Mouse (Mus musculus): ENCODE results near the gene Sez6l2.
"Not testable (repeated sequence)": the region's sequence is repeated elsewhere in the genome, so short reads cannot be mapped to it uniquely, and the experiment has no call there.

Gene Sez6l2

DNA sequence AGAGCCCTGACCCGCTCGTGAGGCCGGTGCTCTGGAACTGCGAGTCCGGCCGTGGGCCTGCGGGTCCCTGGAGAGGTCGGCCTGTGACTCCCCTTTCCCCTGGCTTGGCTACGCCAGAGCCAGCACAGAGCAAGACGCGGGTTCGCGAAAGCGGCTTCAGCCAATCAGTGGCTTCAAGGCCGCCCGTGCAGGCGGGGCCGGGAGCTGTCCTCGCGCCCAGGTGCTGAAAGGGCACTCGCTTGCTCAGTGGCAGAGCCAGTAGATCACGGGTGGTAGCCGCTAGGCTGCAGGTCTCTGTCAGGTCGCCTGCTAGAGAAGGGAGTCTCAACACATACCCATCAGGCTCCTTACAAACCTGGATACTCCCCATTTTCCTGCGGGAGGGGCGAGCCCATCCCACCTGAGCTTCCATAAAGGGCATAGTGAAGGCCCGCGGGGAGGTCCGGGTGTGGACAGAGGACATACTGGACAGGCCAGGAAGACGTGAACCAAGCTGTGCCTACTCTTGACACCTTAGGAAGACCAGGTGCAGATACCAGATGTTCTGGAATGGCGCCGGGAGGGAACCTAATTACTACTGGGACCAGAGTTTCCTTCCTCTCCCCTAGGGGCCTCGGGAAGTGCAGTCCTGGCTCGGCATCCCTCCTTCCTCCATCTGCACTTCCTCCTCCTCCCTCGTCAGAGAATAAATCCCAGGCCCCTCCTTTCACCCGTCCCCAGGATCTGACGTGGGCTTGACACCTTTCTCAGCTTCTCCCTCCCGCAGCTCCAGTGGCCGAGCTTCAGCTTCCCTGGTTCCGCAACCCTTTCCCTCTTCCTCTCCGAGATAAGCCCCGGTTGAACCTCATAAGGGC is at the start of gene Sez6l2:
Sez6l2 (plus strand) TSS at position 771 of the 854 bp plus-strand sequence.
- DNase-seq: peak; percentile 87

DNA sequence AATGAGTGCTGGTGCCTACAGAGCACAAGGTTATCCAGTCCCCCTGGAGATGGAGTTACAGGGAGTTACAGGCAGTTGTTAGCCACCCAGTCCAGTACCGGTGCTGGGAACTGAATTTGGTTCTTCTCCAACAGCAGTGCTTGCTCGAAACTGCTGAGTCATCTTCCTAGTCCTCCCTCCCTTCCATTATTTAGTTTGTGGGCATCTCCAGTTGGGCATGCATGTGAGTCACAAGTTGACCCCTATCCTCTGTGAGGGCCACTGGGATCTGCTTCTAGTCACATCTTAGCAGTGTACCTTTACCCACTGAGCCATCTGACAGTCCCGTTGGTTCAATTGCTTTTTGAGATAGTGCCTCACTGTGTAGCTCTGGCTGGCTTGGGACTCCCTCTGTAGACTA is 44.8 kb upstream of the Sez6l2 start:
- no peak for DNase-seq

DNA sequence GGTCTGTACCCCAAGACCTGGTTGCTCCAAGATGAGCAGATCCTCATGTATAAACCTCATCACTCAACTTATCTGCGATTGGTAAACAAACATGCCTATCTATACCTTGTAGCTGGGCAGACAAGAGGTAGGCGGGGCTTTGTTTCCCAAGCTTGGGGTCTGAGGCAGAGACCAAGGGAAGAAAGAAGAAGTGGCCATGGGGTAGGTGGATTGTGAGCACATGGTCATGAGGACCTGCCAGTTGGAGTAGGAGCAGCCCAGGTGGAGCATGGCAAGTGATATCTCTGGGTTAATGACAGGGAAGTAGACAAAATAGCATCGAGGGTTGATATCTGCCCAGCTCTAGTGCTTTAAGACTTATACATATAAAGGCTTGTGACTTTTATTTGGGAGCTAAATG is 35.5 kb upstream of the Sez6l2 start:
- DNase-seq: no peak

DNA sequence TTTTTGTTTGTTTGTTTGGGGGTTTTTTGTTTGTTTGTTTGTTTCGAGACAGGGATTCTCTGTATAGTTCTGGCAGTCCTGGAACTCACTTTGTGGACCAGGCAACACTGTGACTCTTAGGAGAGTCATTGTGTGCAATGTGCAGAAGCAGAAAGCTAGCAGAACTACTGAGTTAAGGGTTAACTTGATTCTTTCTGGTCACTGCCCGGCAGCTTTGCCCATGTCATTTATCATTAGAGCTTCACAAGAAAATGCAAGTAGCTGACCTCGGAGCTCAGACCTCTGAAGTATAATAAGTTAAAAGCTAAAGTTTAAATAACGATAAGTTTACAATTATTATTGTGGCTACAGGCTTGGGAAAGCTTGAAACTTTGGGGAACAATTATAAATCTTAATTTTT is 32.0 kb upstream of the Sez6l2 start:
- not testable (repeated sequence) for DNase-seq

DNA sequence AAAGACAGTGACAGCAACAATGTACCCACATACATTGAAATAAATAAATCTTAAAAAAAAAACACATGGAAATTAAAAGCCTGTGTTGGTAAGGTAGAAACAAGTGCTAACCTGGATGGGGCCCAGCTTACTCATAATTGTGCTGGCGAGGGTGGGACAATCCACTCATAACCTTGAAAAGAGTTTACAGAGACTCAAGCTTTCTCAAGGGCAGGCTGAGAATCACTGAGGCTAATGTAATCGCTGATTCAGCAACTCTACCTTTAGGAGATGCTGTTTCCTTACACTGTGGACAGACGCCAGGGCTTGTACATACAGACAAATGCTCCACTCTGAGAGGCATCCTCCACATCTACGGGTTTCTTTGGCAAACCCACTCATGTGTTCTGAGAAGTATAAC is 30.4 kb upstream of the Sez6l2 start:
- DNase-seq: no peak

DNA sequence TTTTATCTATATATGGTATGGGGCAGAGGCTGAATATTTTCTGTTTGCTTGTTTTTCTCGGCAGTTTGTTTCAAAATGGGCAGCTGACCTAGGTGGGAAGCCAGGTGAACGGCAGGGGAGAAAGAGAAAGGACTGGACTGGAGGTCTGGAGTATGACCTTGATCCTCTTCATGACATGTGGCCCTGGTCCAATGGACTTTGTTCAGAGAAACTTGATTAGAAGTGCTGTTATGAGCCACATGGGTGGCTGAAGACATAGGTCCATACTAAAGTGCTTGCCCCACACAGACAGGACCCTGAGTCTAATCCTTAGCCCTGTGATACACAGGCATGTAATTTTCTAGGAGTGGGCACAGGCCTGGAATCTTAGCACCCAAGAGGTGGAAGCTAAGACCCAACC is 28.8 kb upstream of the Sez6l2 start:
- DNase-seq: no peak

DNA sequence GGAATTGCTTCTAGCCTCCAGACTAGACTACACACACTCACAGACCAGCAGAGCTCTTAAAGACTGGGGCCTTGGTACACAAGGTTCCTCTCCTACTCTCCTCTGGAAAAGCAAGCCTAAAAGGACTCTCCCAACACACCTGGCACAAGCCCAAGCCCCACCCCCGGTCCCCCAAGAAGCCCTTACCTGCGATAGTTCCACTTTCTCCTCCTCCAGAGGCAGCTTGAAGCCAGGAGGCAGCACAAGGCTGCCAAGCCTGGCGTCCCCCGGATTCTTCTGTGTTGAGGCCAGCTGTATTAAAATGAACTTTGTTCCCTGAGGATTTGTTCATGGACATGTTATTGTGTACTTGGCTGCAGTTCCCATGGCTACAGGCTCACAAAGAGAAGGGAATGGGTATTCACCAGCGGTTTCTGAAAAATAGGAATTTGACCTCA is 27.7 kb upstream of the Sez6l2 start, which contains the start of gene Tmem219:
Tmem219 (minus strand) TSS at position 294 of the 437 bp plus-strand sequence.
- DNase-seq: no peak

DNA sequence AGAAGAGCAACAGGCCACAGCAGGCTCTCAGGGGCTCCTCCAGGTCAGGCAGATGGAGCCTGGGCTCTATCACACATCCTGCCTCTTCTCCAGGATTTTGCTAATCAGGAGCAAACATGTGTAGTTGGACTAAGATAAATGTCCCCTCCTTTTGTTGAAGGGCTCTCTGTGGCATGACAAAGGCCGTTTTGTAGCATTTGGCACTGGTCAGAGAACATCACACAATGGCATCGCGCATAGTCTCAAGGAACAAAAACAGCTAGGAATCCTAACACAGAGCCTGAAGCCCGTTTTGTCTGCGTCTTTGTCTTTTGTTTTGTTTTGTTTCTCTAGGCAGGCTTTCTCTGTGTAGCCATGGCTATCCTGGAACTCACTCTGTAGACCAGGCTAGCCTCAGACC is 26.4 kb upstream of the Sez6l2 start:
- DNase-seq: no peak

DNA sequence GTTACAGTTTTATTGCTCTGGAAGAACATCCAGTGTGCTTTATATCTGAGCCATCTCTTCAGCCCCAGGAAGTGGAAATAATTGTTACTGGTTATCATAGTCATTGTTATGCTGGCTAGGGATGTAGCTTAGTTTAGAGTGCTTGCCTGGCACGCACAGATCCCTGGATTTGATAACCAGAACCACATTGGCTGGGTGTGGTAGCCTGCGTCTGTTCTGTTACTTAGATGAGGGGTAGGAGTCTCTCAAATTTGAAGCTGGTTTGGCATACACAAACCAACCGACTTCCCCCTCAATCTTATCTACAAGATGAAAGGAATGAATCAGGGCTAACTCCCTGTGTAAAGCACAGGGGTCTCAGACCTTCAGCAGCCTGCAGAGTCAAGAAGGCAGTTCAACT is 24.1 kb upstream of the Sez6l2 start:
- no peak for DNase-seq

DNA sequence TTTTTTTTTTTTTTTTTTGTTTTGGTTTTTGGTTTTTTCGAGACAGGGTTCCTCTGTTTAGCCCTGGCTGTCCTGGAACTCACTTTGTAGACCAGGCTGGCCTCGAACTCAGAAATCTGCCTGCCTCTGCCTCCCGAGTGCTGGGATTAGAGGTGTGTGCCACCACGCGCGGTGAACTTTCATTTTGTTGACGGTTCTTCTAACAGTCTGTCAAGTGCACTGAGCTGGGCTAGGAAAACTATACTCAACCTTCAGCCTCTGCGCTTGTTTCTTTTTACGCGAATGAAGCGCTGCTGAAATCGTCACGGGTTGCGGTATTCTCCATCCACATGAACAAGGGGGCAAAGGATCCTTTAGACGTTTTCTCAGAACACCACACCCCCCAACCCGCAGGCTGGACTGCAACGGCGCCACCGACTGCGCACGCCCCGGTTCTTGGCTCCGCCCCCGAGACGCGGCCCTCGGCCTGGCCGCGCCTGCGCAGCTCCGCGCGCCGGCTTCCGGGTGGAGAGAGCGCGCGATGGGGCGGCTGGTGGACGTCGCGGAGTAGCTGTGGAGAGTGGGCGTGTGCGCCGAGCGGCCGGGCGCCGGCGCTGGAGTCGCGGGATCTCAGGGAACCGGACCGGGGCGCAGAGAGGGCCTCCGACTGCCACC is 21.9 kb upstream of the Sez6l2 start, which contains the start of gene Kctd13:
Kctd13 (plus strand) TSS at position 496 of the 654 bp plus-strand sequence.
- peak; percentile 91 for DNase-seq

DNA sequence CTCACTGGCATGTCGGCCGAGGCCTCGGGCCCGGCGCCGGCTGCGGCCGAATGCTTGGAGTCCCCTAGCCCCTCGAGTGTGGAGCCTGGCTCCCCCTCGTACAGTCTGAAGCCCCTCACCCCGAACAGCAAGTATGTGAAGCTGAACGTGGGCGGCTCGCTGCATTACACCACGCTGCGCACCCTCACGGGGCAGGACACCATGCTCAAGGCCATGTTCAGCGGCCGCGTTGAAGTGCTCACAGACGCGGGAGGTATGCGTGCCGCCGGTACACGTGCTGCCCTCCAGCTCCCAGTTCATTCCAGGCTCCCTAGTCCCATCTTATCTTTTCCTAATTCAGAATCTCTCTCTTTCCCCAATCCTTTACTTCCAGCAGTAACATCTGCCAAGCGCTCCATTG is 21.3 kb upstream of the Sez6l2 start:
- no peak for DNase-seq

DNA sequence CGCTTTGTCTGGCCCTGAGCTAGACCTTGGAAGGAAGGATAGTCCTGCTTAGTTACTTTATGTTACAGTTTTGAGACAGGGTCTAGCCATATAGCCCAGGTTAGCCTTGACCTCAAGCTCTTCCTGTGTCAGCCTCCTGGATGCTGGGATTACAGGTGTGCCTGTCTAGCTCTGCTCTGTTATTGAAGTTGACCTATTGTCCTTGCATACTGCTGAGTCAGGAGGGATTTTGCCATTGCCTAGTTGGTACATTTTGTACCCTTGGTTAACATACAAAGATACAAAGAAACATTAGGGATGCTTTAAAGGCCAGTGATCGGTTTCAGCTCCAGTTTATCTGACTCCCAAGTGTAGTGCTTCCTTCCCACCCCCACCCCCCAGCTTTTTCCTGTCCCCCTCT is 17.7 kb upstream of the Sez6l2 start:
- no peak for DNase-seq

DNA sequence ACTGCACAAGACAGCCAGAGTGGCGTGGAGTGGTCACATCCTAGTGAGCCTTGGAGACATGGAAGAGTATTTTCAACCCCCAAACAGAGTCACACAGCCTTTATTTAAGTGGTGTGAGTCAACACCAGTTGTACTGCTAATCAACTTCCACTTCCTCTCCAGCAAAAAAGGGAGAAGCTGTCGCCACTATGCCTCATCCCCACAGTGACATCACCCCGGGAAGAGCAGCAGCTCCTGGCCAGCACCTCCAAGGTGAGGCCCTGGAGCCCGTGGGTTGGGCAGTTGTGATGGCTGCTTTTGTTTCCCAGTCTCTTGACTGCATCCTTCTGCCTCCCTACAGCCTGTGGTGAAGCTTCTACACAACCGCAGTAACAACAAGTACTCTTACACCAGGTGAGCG is 9.2 kb upstream of the Sez6l2 start:
- DNase-seq: no peak

DNA sequence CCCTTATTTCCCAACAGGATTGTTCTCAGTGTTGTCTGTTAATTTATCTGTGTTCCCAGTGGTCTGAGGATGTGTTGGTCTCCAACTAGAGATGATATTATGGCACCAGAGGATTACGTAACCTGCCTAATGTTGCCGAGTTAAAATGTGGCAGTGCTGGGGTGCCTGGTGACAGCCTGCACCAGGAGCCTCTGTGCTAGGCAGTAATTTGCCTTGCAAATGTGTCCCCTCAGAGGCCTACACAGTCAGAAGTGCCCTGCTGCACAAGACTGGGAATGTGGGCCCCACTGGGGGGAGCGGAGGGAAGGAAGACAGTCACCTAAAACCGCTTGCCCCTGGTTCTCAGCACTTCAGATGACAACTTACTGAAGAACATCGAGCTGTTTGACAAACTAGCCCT is 8.6 kb upstream of the Sez6l2 start:
- no peak for DNase-seq

DNA sequence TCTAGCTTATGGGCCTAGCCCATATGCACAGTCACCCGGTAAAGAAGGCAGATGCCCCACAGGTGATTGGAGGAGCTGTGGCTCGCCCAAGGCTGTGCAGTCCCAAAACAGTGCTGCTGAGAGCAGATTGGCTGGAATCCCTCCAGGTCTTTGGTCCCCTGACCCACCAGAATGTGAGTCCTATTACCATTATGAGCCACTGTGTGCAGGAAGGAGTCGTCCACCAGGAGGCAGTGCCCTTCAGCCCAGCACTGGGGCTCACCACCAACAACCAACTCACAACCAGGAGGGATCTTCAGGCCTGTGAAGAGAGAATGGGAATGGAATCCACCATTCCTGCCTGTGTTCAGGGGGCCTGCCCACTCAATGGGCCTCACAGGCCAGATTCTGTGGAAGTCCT is 3.8 kb upstream of the Sez6l2 start:
- peak; percentile 45 for DNase-seq

DNA sequence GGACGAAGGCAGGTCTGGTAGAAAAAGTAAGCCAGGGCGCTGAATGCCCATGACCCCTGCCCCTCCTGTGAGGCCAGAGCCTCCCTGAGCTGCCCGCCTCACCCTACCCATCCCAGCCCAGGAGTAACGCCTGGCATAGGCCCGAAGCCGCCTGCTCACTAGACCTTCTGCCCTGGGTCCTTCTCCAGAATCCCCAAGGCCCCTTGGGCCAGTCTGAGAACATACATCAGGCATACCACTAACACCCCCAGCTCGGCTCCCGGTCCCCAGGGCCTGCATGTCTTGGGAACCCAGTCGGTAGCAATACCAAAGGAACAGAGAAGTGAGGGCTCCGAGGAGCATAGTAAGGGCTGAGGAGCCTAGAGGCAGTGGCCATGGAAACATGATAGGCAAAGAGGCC is 1.7 kb upstream of the Sez6l2 start:
- no peak for DNase-seq

DNA sequence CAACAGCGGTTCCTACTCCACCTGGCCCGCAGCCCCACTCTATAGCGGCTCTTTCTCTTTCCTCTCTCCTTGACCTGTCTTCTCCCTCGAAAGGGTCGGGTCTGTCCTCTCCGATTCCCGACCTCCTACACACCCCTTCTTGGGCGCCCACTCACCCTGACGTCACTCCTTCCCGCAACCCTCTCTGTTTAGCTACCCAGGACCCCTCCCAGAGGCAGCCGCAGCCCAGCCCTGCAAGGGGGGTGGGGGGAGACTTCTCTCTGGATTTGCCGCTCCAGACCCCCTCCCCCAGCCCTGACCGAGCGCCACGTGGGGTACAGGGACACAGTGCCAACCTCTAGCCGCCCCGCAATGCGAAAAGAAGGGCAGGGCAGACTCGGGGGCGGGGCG is 965 bp upstream of the Sez6l2 start, which contains the start of gene Asphd1:
Asphd1 (minus strand) TSS at position 180 of the 390 bp plus-strand sequence.
- DNase-seq: no peak

DNA sequence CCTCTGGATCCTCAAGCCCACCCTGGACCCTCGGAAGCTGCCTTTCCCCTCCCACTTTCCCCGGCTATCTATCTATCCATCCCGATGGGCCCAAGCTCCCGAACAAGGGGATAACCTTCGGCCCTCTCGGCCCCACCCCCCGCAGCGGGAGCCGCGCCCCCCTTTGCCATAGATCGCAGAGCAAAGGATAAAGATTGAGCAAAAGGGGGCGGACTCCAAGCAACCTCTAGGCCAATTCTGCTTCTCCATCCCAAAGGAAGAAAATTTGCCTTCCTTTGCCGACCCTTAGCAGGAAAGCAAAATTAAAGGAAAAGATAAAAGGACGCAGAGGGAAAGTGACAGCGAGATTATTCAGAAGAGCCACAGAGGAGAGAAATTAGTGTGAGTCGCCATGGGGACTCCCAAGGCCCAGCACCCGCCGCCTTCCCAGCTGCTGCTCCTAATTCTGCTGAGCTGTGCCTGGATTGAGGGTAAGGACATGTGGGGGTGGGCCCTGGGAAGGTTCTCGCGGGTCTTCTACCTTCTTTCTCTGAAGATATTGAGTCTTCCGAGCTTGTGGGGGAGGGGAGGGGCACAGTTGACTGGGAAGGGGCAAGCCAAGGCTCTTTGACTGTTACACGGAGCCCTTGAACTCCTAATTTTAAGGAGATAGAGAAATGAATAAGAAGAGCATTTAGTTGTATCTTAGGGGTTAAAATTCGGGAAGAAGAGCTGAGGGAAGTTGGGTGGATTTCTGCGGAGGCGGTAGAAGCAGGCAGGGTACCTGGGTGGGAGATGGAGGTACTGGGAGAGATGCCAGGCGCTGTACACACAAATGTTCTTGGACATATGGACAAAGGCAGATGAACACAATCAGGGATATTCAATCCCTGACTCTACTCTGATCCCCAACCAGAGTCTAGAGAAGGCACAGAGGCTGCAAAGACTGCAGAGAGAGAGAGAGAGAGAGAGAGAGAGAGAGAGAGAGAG is 568 bp downstream of the Sez6l2 start:
- DNase-seq: no peak

DNA sequence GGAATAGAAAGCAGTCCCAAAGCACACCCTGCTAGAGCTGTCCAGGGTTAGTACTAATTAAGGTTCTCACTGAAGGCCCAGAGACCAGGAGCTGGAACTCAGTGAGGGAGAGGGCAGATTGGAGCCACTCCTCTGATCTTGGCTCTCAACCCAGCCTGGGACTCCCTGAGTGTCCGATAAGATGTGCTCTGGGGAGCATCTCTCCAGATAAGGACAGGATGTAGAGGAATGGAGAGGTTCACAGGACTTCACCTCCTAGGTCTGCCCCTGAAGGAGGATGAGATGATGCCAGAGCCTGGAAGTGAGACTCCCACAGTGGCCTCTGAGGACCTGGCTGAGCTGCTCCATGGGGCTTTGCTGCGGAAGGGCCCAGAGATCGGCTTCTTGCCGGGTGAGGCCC is 1.4 kb downstream of the Sez6l2 start:
- DNase-seq: no peak

DNA sequence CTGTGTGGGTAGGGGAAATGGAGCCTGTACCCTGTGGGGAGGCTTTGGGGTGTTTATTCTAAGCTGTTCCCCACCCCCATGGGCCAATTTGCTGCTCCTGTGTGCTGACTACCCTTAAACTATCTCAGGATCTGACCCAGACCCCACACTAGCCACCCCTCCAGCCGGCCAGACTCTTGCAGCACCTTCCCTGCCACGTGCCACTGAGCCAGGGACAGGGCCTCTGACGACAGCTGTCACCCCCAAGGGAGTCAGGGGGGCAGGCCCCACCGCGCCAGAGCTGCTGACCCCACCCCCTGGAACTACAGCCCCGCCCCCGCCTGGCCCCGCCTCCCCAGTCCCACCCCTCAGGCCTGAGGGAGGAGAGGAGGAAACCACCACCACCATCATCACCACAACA is 2.3 kb downstream of the Sez6l2 start:
- no peak for DNase-seq

DNA sequence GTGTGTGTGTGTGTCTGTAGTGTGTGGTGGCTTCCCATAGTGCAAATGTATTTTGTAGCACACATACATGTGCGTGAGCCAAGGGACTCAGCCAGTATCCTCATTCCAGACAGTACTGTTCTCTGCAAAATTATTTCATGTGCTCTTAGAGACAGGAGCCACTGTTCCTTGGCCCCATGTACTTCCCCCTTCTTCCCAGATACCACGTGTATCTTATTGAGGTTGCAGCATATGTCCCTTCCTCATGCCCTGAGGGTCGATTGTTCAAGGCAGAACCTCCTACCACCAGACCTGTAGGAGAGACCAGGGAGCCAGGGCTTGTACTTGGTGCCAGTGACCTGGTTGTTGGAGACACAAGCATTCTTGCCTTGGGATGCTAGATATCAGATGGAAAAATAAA is 4.8 kb downstream of the Sez6l2 start:
- no peak for DNase-seq

DNA sequence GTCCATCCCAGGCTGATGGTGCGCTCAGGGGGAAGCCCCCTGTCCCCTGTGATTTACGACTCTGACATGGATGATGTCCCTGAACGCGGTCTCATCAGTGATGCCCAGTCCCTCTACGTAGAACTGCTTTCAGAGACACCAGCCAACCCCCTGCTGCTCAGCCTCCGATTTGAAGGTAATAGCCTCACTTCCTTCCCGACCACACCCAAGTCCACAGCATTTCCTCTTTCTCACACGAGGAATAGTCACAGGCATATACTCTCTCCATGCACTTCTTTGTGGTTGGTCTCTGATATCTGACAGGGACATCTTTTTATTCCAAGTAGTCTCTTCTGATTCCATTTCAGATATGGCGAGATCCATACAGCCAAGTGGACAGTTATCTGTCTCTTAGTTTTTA is 9.4 kb downstream of the Sez6l2 start:
- DNase-seq: no peak

DNA sequence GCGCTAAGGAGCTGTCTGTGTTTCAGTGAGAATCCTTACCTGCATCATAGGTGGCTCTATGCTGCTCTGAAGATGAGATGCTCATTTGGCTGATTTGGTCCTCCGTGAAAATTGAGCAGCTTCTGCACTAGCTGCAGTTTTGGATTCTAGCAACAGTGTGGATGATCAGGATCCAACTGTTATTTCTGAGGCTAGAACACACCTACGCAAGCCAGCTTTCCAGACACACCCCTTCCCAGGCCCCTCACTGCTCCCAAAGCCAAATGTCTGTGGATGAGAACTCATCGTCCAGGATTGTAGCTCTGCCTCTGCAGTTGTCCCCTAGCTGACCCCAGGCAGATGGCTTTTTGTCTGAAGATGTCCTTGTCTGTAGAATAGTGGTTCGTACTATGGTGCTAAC is 10.7 kb downstream of the Sez6l2 start:
- DNase-seq: no peak

All from cerebellum, adult 11 months (tissue).